Mouse (Mus musculus): ENCODE measurements around the gene Rasgrf1.
"Not testable (repeated sequence)": the region's sequence is repeated elsewhere in the genome, so short reads cannot be mapped to it uniquely, and the experiment has no call there.

Gene Rasgrf1

GRCm38 (mm10) chr9:90040916-90041315 lies 131.2 kb downstream of the Rasgrf1 start:
- DNase-seq (ENCODE audit: low spot score): no peak

GRCm38 (mm10) chr9:90041556-90041955 lies 131.8 kb downstream of the Rasgrf1 start:
- DNase-seq (ENCODE audit: low spot score): no peak

GRCm38 (mm10) chr9:90042906-90043305 lies 133.2 kb downstream of the Rasgrf1 start:
- DNase-seq (ENCODE audit: low spot score): not testable (repeated sequence)

- no peak for DNase-seq (ENCODE audit: low spot score)
These were observed 135.5 kb downstream of the Rasgrf1 start for GRCm38 (mm10) chr9:90045191-90045590.

- DNase-seq (ENCODE audit: low spot score): no peak
These were observed 138.4 kb downstream of the Rasgrf1 start for GRCm38 (mm10) chr9:90047937-90048627.

DNA sequence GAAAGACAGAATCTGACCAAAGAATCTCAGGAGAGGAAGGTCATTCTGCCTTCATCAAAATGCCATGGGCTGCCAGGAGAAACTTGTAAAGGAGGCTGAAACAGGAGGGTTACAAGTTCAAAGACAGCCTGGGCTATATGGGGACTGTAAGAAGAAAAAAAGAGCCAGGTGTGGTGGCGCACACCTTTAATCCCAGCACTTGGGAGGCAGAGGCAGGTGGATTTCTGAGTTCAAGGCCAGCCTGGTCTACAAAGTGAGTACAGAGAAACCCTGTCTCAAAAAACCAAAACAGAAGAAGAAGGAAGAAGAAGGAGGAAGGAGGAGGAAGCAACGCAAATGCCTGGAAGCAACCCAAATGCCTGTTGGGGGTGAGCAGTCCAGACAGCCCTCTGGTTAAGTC lies 144.1 kb downstream of the Rasgrf1 start, which contains the start of gene Ctsh:
Ctsh (plus strand) TSS at position 301 of the 400 bp plus-strand sequence.
- DNase-seq (ENCODE audit: low spot score): no peak

GRCm38 (mm10) chr9:90054371-90055145 lies 144.8 kb downstream of the Rasgrf1 start:
- DNase-seq (ENCODE audit: low spot score): no peak

DNA sequence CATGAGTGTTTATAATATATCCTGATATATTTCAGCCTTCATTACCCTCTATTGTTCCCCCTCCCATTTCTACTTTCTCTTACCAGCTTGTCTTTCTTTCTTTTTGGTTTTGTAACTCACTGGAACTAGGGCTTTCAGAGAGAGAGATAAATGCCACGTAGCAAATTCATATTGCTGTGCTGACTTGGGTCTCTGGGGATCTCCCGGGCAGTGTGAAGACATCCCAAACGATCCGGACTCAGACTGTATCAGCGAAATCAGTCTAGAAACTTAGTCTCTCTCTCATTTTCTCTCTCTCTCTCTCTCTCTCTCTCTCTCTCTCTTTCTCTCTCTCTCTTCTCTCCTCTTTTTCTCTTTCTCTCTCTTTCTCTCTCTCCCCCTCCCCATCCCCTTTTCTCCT lies 145.7 kb downstream of the Rasgrf1 start:
- no peak for DNase-seq (ENCODE audit: low spot score)

DNA sequence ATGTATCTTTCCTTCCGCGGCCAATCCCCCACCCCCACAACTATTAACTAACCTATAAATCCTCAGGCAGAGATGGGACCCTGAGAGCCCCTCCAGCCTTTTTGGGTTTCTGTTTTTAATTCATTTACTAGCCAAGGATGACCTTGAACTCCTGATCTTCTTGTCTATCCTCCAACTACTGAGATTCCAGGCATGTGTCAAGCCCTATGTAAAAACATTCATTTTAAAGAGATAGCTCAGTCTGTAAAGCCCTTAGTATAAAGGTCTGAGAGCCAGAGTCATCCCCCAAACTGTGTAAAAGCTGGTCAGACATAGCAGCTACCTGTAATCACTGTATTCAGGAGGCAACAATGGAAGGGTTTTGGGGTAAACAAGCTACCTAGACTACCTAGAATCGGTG lies 146.2 kb downstream of the Rasgrf1 start:
- no peak for DNase-seq (ENCODE audit: low spot score)

- DNase-seq (ENCODE audit: low spot score): no peak
These were observed 147.0 kb downstream of the Rasgrf1 start for GRCm38 (mm10) chr9:90056716-90057115.

- no peak for DNase-seq (ENCODE audit: low spot score)
These were observed 150.3 kb downstream of the Rasgrf1 start for GRCm38 (mm10) chr9:90059828-90060573.

DNA sequence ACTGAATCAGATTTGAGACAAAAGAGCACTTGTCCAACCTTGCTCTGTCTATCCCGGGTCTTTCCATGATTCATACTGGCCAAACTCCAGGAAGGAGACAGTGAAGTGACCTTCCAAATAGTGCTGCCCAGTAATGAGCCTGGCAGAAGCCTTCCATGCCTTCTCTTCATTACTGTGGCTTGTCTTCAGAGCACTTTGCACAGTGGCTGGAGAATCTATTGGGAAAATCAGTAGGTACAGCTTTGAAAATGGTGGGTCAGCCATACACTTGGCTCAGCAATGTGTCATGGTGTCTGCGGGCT lies 150.8 kb downstream of the Rasgrf1 start:
- no peak for DNase-seq (ENCODE audit: low spot score)

DNA sequence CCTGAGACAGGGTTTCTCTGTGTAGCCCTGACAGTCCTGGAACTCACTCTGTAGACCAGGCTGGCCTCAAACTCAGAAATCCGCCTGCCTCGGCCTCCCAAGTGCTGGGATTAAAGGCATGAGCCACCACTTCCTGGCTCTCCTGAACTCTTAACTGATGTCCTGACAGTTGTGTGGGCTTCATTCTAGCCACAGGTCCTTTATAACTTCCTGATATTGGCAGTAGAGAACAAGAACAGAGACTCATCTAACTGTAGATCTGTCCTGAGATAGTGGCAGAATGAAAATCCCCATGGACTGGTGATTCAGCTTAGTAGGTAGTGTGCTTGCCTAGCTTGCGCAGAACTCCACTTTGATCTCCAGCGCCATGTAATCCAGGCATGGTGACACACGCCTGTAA lies 151.2 kb downstream of the Rasgrf1 start:
- not testable (repeated sequence) for DNase-seq (ENCODE audit: low spot score)

- no peak for DNase-seq (ENCODE audit: low spot score)
These were observed 157.6 kb downstream of the Rasgrf1 start for GRCm38 (mm10) chr9:90067341-90067740.

DNA sequence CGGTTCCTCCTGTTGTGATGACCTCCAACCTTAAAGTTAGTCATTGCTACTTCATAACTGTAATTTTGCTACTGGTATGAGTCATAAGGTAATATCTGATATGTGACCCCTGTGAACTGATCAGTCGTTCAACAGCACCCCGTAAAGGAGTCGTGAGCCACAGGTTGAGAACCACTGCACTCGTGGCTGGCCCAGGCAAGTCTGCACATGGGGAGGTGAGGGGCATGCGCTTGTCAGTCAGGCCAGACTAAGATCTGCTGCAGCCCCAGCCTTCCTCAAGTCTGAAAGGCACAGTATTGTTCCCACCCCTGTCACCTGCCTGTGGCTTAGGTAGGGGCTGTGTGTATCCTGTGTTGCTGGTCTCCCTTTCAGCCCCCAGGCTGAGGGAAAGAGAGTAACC lies 159.1 kb downstream of the Rasgrf1 start:
- DNase-seq (ENCODE audit: low spot score): no peak

GRCm38 (mm10) chr9:90069485-90069884 lies 159.8 kb downstream of the Rasgrf1 start:
- no peak for DNase-seq (ENCODE audit: low spot score)

DNA sequence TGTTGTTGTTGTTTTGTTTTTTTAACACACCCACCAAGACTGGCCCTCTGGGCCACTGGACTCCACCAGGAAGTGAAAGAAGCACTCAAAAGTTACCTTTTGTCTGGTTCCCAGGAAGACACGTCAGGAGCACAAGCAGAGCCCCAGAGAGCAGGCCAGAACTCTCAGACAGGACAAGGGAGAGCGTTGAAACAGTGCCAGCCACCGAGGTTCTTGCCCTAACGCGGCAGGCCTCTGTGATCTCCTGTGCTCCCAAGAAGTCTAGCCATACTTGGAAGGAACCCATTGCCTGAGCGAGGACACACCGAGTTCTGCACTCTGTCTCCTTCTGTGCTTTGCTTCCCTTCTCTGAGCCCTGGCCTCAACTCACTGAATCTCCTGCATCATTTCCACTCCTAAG lies 160.5 kb downstream of the Rasgrf1 start:
- DNase-seq (ENCODE audit: low spot score): no peak

DNA sequence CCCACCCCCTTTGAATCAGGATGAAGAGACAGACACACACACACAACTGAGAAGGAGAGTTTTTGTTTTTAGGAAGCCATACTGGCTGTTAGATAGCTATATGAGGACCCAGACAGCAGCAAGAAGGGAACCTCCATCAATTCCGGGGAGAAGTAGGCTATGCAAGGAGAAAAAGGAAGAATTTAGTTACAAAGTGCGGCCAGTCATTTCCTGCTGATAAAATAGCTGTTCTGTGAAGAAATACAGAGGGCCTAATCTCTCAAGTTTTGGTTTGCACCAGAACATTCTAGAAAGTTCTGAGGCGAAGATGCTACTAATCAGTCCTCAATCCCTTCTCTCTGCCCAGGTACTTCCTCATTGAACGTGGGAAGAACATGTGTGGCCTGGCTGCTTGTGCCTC lies 165.6 kb downstream of the Rasgrf1 start:
- no peak for DNase-seq (ENCODE audit: low spot score)

DNA sequence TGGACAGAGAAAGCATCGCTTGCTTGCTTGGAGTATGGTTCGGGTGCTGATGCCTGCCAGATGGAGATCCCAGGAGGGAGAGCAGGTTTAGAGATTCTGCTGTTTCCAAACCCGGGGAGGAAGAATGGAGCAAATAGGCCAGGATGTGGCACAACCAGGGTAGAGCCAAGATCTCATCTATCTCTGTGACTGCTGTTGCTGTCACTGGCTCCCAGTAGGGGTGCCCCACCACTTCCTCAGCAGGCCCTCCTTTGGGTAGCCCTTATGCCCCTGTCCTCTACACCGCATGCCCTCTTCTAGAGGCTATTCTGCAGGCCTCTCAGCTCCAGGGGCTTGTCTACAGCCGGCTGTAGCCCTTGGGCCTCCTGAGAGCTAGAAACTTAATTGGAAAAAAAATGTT lies 166.4 kb downstream of the Rasgrf1 start:
- DNase-seq (ENCODE audit: low spot score): no peak
